Mouse (Mus musculus) intestine, embryonic 15.5 days (tissue): ENCODE measurements around the gene Tanc2. TPM values are rescaled to one million over a fixed set of nuclear protein-coding genes. Genes with fewer than 3 reads are reported as not detected.
A peak's percentile ranks its signal among the peaks of the same experiment; 100 is the strongest.

ENCODE experiments used
- ATAC-seq: fragments of 200-750 bp; cut with Nextera tagmentation; 2 replicates; pipeline ENCODE4 v1.8.0; 2017; ENCODE audit warnings: moderate TSS enrichment, moderate library complexity
- H3K27ac ChIP-seq: fragments of 300-500 bp; sonication (generic); 2 replicates; pipeline ENCODE4 v1.5.1; 2015; ENCODE audit warnings: mild to moderate bottlenecking, inconsistent platforms
- H3K27me3 ChIP-seq: fragments of 300-500 bp; sonication (generic); replicated peaks from 2 replicates; pipeline ENCODE4 v1.6.1; 2015; ENCODE audit warnings: inconsistent platforms
- H3K36me3 ChIP-seq: fragments of 300-500 bp; sonication (generic); 2 replicates; pipeline ENCODE4 v1.6.1; 2015; ENCODE audit warnings: inconsistent platforms
- H3K4me1 ChIP-seq: fragments of 300-500 bp; sonication (generic); replicated peaks from 2 replicates; pipeline ENCODE4 v1.6.1; 2015; ENCODE audit warnings: inconsistent platforms
- H3K4me2 ChIP-seq: fragments of 300-500 bp; sonication (generic); replicated peaks from 2 replicates; pipeline ENCODE4 v1.6.1; 2015; ENCODE audit warnings: mild to moderate bottlenecking, inconsistent platforms
- H3K4me3 ChIP-seq: fragments of 300-500 bp; sonication (generic); replicated peaks from 2 replicates; pipeline ENCODE4 v1.5.1; 2015; ENCODE audit warnings: inconsistent platforms
- H3K9ac ChIP-seq: fragments of 300-500 bp; sonication (generic); 2 replicates; pipeline ENCODE4 v1.6.1; 2015; ENCODE audit warnings: inconsistent platforms
- H3K9me3 ChIP-seq: fragments of 300-500 bp; sonication (generic); 2 replicates; pipeline ENCODE4 v1.6.1; 2016; ENCODE audit warnings: inconsistent platforms
- WGBS: fragments of 180-500 bp; shearing (Covaris S2); methylation state at CpG from one replicate; pipeline ENCODE4 v1.1.7; 2015; 5-methylcytosine and 5-hydroxymethylcytosine counted together
- polyA plus RNA-seq: library from polyadenylated mRNA; unstranded; fragments of >200 nt; fragmentation: Nextera tagmentation; extraction: Ambion mirVana; gene quantifications from 2 replicates; pipeline ENCODE4 v1.2.1, GENCODE M21; 2015

Tanc2 gene
- polyA plus RNA-seq, 1 experiment from 2014 or later = 8.2 TPM

- no peak overlapping the region for H3K4me2 ChIP-seq
- no peaks in the 10 kb centered on the region for H3K9me3 ChIP-seq
- whole genome bisulfite sequencing = 90% methylated on average over 1 of the region's 1 CpGs
- no peak overlapping the region for H3K27ac ChIP-seq
- no peak overlapping the region for H3K9ac ChIP-seq
- ATAC-seq = no peak
- no peaks in the 10 kb centered on the region for H3K4me1 ChIP-seq
- H3K36me3 ChIP-seq = no peaks in the 10 kb centered on the region
- H3K27me3 ChIP-seq = no peaks in the 10 kb centered on the region
- H3K4me3 ChIP-seq = no peak overlapping the region
Measured at GRCm38 (mm10) chr11:105885558-105885957, 295.8 kb downstream of the Tanc2 start.

- H3K36me3 ChIP-seq = no peaks in the 10 kb centered on the region
- no peak overlapping the region for H3K4me3 ChIP-seq
- no peak overlapping the region for H3K27ac ChIP-seq
- H3K4me2 ChIP-seq = no peak overlapping the region
- no peaks in the 10 kb centered on the region for H3K27me3 ChIP-seq
- no peak for ATAC-seq
- no peak overlapping the region for H3K9ac ChIP-seq
- 74% methylated on average over 1 of the region's 1 CpGs for WGBS
- H3K4me1 ChIP-seq = no peaks in the 10 kb centered on the region
- no peaks in the 10 kb centered on the region for H3K9me3 ChIP-seq
Measured at GRCm38 (mm10) chr11:105887281-105887680, 297.5 kb downstream of the Tanc2 start.

- Histone ChIP-seq H3K27me3 (no peaks in the 10 kb centered on the region), H3K9ac (no peak overlapping the region), H3K9me3 (no peaks in the 10 kb centered on the region), H3K4me2 (no peak overlapping the region), H3K27ac (no peak overlapping the region), H3K36me3 (peaks cover 8% of the 10 kb centered on the region; the same call in 1 of the 2 replicates), H3K4me3 (no peak overlapping the region), H3K4me1 (0 out of 2 replicates have a peak, but pooled peaks cover 2% of the 10 kb centered on the region)
- 30% methylated on average over 1 of the region's 1 CpGs for WGBS
- ATAC-seq = no peak
Measured at GRCm38 (mm10) chr11:105899151-105899550, 309.4 kb downstream of the Tanc2 start.

- Histone ChIP-seq H3K4me3 (no peak overlapping the region), H3K27me3 (no peaks in the 10 kb centered on the region), H3K9ac (no peak overlapping the region), H3K27ac (no peak overlapping the region), H3K9me3 (no peaks in the 10 kb centered on the region), H3K4me2 (no peak overlapping the region), H3K4me1 (0 out of 2 replicates have a peak, but pooled peaks cover 4% of the 10 kb centered on the region), H3K36me3 (peaks cover 8% of the 10 kb centered on the region; the same call in 1 of the 2 replicates)
- no peak for ATAC-seq
- 65% methylated on average over 2 of the region's 2 CpGs for WGBS
Measured at GRCm38 (mm10) chr11:105901501-105901900, 311.7 kb downstream of the Tanc2 start.

- peaks cover 5% of the 10 kb centered on the region; the same call in 1 of the 2 replicates for H3K36me3 ChIP-seq
- H3K27ac ChIP-seq = no peak overlapping the region
- H3K4me2 ChIP-seq = no peak overlapping the region
- WGBS = 55% methylated on average over 1 of the region's 1 CpGs
- no peak overlapping the region for H3K9ac ChIP-seq
- ATAC-seq = no peak
- H3K27me3 ChIP-seq = no peaks in the 10 kb centered on the region
- H3K4me3 ChIP-seq = no peak overlapping the region
- 0 out of 2 replicates have a peak, but pooled peaks cover 4% of the 10 kb centered on the region for H3K4me1 ChIP-seq
- H3K9me3 ChIP-seq = no peaks in the 10 kb centered on the region
Measured at GRCm38 (mm10) chr11:105902956-105903355, 313.2 kb downstream of the Tanc2 start.

GRCm38 (mm10) chr11:105905529-105906213 is 315.9 kb downstream of the Tanc2 start:
- Histone ChIP-seq H3K4me3 (no peak overlapping the region), H3K9me3 (no peaks in the 10 kb centered on the region), H3K27ac (no peak overlapping the region), H3K9ac (no peak overlapping the region), H3K36me3 (peaks cover 5% of the 10 kb centered on the region; the same call in 1 of the 2 replicates), H3K27me3 (no peaks in the 10 kb centered on the region), H3K4me1 (0 out of 2 replicates have a peak, but pooled peaks cover 4% of the 10 kb centered on the region), H3K4me2 (no peak overlapping the region)
- peak; percentile 71 for ATAC-seq
- WGBS = 32% methylated on average over 4 of the region's 4 CpGs

- Histone ChIP-seq H3K4me2 (no peak overlapping the region), H3K9me3 (no peaks in the 10 kb centered on the region), H3K36me3 (peaks cover 4% of the 10 kb centered on the region; the same call in 1 of the 2 replicates), H3K27me3 (no peaks in the 10 kb centered on the region), H3K4me3 (no peak overlapping the region), H3K4me1 (0 out of 2 replicates have a peak, but pooled peaks cover 4% of the 10 kb centered on the region), H3K9ac (no peak overlapping the region), H3K27ac (no peak overlapping the region)
- no peak for ATAC-seq
- WGBS = 92% methylated on average over 1 of the region's 1 CpGs
Measured at GRCm38 (mm10) chr11:105907381-105907780, 317.6 kb downstream of the Tanc2 start.

- WGBS = 84% methylated on average over 8 of the region's 8 CpGs
Measured at GRCm38 (mm10) chr11:105908926-105909325, 319.1 kb downstream of the Tanc2 start.

GRCm38 (mm10) chr11:105909617-105910016 is 319.8 kb downstream of the Tanc2 start:
- Histone ChIP-seq H3K9me3 (no peaks in the 10 kb centered on the region), H3K9ac (no peak overlapping the region), H3K27ac (no peak overlapping the region), H3K4me3 (no peak overlapping the region), H3K36me3 (no peaks in the 10 kb centered on the region), H3K4me1 (0 out of 2 replicates have a peak, but pooled peaks cover under 1% of the 10 kb centered on the region), H3K4me2 (no peak overlapping the region), H3K27me3 (no peaks in the 10 kb centered on the region)
- WGBS = 52% methylated on average over 2 of the region's 2 CpGs
- ATAC-seq = no peak

More at GRCm38 (mm10) chr11:105908926-105909325, 319.1 kb downstream of the Tanc2 start:
- Histone ChIP-seq H3K9ac (no peak overlapping the region), H3K4me3 (no peak overlapping the region), H3K4me1 (0 out of 2 replicates have a peak, but pooled peaks cover 2% of the 10 kb centered on the region), H3K27ac (no peak overlapping the region), H3K36me3 (no peaks in the 10 kb centered on the region), H3K4me2 (no peak overlapping the region), H3K9me3 (no peaks in the 10 kb centered on the region), H3K27me3 (no peaks in the 10 kb centered on the region)
- no peak for ATAC-seq

- no peak for ATAC-seq
- no peak overlapping the region for H3K9ac ChIP-seq
- H3K27ac ChIP-seq = no peak overlapping the region
- no peaks in the 10 kb centered on the region for H3K27me3 ChIP-seq
- no peaks in the 10 kb centered on the region for H3K9me3 ChIP-seq
- no peak overlapping the region for H3K4me2 ChIP-seq
- no peaks in the 10 kb centered on the region for H3K4me1 ChIP-seq
- no peaks in the 10 kb centered on the region for H3K36me3 ChIP-seq
- H3K4me3 ChIP-seq = no peak overlapping the region
Measured at GRCm38 (mm10) chr11:105911149-105911548, 321.4 kb downstream of the Tanc2 start.

GRCm38 (mm10) chr11:105911592-105912375 is 322.0 kb downstream of the Tanc2 start:
- no peaks in the 10 kb centered on the region for H3K9me3 ChIP-seq
- no peak overlapping the region for H3K9ac ChIP-seq
- no peak overlapping the region for H3K27ac ChIP-seq
- H3K4me1 ChIP-seq = no peaks in the 10 kb centered on the region
- no peak overlapping the region for H3K4me3 ChIP-seq
- WGBS = 34% methylated on average over 4 of the region's 4 CpGs
- no peak overlapping the region for H3K4me2 ChIP-seq
- ATAC-seq = no peak
- H3K27me3 ChIP-seq = no peaks in the 10 kb centered on the region
- no peaks in the 10 kb centered on the region for H3K36me3 ChIP-seq

- H3K36me3 ChIP-seq = no peaks in the 10 kb centered on the region
- H3K9me3 ChIP-seq = no peaks in the 10 kb centered on the region
- H3K9ac ChIP-seq = no peak overlapping the region
- ATAC-seq = no peak
- no peaks in the 10 kb centered on the region for H3K4me1 ChIP-seq
- H3K27me3 ChIP-seq = no peaks in the 10 kb centered on the region
- 67% methylated on average over 5 of the region's 5 CpGs for WGBS
- H3K4me3 ChIP-seq = no peak overlapping the region
- H3K4me2 ChIP-seq = no peak overlapping the region
- H3K27ac ChIP-seq = no peak overlapping the region
Measured at GRCm38 (mm10) chr11:105913580-105913979, 323.8 kb downstream of the Tanc2 start.
